Mouse (Mus musculus) 416B (cell line): ENCODE measurements around the gene Pxylp1.

Experiments used
- DNase-seq: peaks from one replicate; pipeline ENCODE4 v3.0.0; 2011; ENCODE audit warnings: low read depth

The Pxylp1 gene

GRCm38 (mm10) chr9:96823005-96823404, 69.5 kb downstream of the Pxylp1 start:
- DNase-seq: no peak

DNA sequence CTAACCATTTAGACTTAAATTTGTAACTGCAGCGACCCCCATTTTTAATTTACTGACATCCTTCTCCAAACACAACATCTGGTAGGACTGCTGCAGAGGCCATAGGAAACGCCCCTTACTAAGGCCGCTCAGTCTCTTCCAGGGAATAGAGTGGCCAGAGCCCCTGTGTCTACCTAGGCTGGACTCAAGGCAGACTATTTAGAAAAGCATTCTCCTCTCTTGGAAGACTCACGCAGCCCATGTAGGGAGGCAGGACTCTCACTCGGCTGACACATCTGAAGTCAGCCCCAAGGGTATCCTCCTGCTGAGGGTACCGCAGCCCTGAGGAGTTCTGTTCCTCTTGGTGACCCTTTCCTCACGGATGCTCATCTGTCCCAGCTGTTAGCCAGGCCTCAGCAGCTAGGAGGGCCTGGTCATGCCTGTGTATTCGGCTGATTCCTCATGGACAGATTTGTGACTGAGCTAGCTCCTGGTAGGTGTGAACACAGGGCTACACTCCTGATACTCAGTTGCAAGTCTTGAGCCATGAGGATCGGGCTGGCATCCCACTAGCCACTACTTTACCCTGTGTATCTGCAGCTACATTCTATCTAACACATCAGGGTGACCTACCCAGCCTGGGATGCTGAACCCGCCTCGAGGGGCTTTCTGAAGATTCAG, 73.5 kb downstream of the Pxylp1 start:
- DNase-seq: no peak

DNA sequence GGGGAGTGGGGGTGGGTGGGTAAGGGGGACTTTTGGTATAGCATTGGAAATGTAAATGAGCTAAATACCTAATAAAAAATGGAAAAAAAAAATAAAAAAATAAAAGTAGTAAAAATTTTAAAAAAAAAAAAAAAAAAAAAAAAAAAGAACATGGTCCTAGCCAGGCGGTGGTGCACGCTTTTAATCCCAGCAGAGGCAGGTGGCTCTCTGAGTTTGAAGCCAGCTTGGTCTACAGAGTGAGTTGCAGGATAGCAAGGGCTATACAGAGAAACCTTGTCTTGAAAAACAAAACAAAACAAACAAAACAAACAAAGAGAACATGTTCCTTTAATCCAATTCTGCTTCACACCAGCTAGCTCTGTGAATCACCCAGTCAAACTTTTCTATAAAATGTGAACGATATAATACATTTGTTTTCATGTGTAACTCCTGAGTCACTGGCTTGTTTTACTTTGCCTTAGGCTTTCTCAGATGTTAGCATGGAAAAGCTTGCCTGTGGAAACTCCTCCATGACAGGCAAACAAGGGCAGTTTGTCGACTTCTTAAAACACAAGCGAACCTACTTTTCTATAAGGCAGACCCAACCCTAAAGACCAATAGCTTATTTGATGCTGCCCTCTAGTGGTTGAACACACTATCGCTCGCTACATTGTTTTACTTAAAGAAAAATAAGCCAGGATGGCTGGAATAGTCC, 74.2 kb downstream of the Pxylp1 start:
- DNase-seq: peak; percentile 91

GRCm38 (mm10) chr9:96811996-96812395, 80.5 kb downstream of the Pxylp1 start:
- DNase-seq: no peak

GRCm38 (mm10) chr9:96800131-96800825, 92.2 kb downstream of the Pxylp1 start:
- peak; percentile 91 for DNase-seq

DNA sequence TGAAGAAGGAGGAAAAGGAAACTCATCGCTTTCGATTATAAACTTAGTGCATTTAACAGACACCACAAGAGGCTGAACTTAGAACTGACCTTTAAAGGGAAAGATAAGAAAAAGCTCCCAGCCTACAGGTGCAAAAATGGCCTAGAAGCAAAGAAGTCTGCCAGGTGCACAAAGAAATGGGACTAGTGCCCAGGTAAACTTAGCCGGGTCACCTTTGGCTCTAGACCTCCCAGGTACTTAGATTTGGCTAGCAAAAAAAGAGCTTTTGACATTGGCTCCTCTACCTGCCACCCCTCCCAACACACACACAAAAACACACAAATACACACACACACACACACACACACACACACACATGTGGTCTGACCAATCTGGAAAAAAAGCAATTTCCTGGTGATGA, 95.2 kb downstream of the Pxylp1 start:
- no peak for DNase-seq

GRCm38 (mm10) chr9:96795399-96795928, 97.0 kb downstream of the Pxylp1 start:
- DNase-seq: peak; percentile 35

- no peak for DNase-seq
Observed at GRCm38 (mm10) chr9:96794601-96795000, 97.9 kb downstream of the Pxylp1 start.

DNA sequence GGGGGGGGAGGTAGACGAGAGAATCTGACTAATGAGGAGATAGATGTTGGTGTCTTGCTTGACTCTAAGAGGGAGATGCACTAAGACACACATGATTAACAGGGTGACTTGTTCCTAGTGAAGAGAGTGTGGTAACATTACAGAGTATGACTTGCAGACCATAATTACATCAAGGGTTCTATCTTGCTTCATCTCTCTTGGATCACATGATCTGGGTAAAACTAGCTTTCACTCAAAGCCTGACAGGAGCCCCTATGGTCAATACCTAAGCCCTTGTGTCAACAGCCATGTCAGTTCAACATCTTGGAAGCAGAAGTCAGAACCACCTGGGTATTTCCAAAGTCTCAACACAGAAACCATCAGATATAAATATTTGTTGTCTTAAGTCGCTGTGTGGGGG, 99.9 kb downstream of the Pxylp1 start:
- peak; percentile 56 for DNase-seq

- DNase-seq: peak; percentile 59
Observed at GRCm38 (mm10) chr9:96790389-96791007, 102.0 kb downstream of the Pxylp1 start.

- peak; percentile 18 for DNase-seq
Observed at GRCm38 (mm10) chr9:96789906-96790305, 102.6 kb downstream of the Pxylp1 start.

DNA sequence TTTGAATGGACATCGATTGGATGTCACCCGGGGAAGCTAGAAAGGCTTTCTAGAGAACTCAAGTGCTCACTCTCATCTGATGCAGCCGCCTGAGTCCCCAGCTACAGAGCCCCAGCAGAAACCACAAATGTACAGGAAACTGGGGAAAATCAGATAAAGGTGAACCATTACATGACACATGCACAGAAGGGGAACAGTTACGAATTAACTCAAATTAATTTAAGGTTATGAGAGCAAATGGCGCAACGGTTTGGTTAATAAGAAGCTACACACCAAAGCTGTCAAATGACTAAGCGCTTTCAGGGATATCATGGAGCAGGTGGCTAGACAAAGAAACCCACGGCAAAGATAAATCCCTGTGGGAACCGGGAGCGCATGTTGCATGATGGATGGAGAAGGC, 104.7 kb downstream of the Pxylp1 start:
- DNase-seq: peak; percentile 94

GRCm38 (mm10) chr9:96785871-96786342, 106.6 kb downstream of the Pxylp1 start:
- no peak for DNase-seq

DNA sequence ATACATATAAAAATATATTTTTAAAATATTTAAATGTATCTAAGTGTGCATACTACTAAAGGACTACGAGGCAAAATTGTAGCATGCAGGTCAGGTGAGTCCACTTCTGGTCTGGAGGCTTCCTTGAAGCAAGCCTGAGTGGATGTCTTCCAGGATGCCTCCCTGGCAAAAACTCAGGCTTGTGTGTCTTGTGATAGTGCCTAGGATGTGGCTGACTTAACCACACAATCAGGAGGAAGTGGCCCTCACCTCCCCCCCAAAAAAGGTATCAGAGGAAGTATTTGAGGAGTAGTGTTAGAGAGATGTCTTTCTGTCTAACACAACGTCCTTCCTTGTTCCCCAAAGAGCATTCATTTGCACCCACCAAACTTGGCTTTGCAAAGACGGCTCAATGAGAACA, 107.3 kb downstream of the Pxylp1 start:
- DNase-seq: peak; percentile 87

DNA sequence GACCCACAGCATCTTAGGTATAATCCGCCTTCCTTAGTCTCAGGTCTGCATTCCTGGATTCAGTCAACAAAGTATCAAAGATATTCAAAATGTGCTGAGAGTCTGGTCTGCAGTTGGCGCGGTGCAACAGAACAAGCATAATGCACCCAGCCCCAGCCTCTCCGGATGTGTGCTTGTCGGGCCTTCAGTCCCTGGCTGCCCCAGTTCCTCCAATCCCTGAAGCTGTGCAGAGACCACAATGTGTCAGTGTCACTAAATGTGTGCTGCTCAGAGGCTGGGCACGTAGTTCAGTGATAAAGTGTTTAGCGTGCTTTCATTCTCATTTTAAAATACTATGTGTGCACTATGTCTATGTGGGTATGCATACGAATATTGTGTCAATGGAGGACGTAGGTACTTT, 108.8 kb downstream of the Pxylp1 start:
- no peak for DNase-seq

- no peak for DNase-seq
Observed at GRCm38 (mm10) chr9:96783258-96783657, 109.2 kb downstream of the Pxylp1 start.

- peak; percentile 98 for DNase-seq
Observed at GRCm38 (mm10) chr9:96782062-96782461, 110.4 kb downstream of the Pxylp1 start.
